Mouse (Mus musculus) G1E (cell line): ENCODE measurements around the gene Rab7. TPM values are rescaled to one million over a fixed set of nuclear protein-coding genes. Genes with fewer than 3 reads are reported as not detected.

Experiments
- ATAC-seq: 2 replicates; pipeline ENCODE4 v1.8.0; 2016; ENCODE audit warnings: mild to moderate bottlenecking; ENCODE audit not compliant: insufficient number of reproducible peaks, poor library complexity, low FRiP score, severe bottlenecking; ENCODE audit errors: extremely low read depth
- DNase-seq: peaks from one replicate; pipeline ENCODE4 v3.0.0; 2012; ENCODE audit warnings: low spot score
- H3K27me3 ChIP-seq: 2 replicates; pipeline ENCODE4 v1.6.1; 2012; ENCODE audit warnings: mild to moderate bottlenecking, low read length, inconsistent platforms; ENCODE audit not compliant: insufficient read depth
- H3K36me3 ChIP-seq: replicated peaks from 2 replicates; pipeline ENCODE3; 2012; ENCODE audit warnings: mild to moderate bottlenecking, inconsistent platforms
- H3K4me1 ChIP-seq: 2 replicates; pipeline ENCODE4 v1.6.1; 2012; ENCODE audit warnings: low read depth, low read length, inconsistent platforms, mixed read lengths; ENCODE audit not compliant: insufficient read depth
- H3K4me3 ChIP-seq: 2 replicates; pipeline ENCODE4 v1.5.1; 2012; ENCODE audit warnings: low read depth, mild to moderate bottlenecking, inconsistent platforms, low read length, moderate library complexity, mixed read lengths
- H3K9me3 ChIP-seq: replicated peaks from 2 replicates; pipeline ENCODE4 v1.6.1; 2012; ENCODE audit warnings: inconsistent platforms
- CTCF ChIP-seq: IDR thresholded peaks from 2 replicates; pipeline ENCODE4 v1.5.1; 2012; ENCODE audit warnings: low read depth, low read length, inconsistent platforms, mixed read lengths
- GATA1 ChIP-seq: IDR thresholded peaks from 2 replicates; pipeline ENCODE4 v1.6.1; 2012; ENCODE audit warnings: borderline replicate concordance, low read length, inconsistent platforms, mixed read lengths
- GATA2 ChIP-seq: IDR thresholded peaks from 2 replicates; pipeline ENCODE4 v1.6.1; 2012; ENCODE audit warnings: low read depth, low read length, inconsistent platforms, borderline replicate concordance
- POLR2AphosphoS5 ChIP-seq: IDR thresholded peaks from 2 replicates; pipeline ENCODE4 v1.6.1; 2012; ENCODE audit warnings: low read depth, low read length, inconsistent platforms; ENCODE audit not compliant: insufficient replicate concordance
- TAL1 ChIP-seq: conservative IDR thresholded peaks from 2 replicates; pipeline ENCODE4 v1.6.1; 2012; ENCODE audit warnings: low read depth, low read length, inconsistent platforms, mixed read lengths
- polyA plus RNA-seq: library from polyadenylated mRNA; stranded (reverse); fragments of >175 nt; gene quantifications from 2 replicates; pipeline ENCODE4 v1.2.3, GENCODE M21; 2012
- total RNA-seq, 2 experiments: library from RNA; stranded (forward) in 1 of 2; stranded (reverse) in 1 of 2; fragments of 200-1000 nt in 1 of 2; fragments of >200 nt in 1 of 2; fragmentation: Nextera tagmentation in 1 of 2; gene quantifications; 2 replicates each; pipeline ENCODE4 v1.2.3; 2014 to 2017

Rab7 gene
- total and polyA plus RNA-seq, 3 experiments, result 89.5 to 419 (median 101) TPM

DNA sequence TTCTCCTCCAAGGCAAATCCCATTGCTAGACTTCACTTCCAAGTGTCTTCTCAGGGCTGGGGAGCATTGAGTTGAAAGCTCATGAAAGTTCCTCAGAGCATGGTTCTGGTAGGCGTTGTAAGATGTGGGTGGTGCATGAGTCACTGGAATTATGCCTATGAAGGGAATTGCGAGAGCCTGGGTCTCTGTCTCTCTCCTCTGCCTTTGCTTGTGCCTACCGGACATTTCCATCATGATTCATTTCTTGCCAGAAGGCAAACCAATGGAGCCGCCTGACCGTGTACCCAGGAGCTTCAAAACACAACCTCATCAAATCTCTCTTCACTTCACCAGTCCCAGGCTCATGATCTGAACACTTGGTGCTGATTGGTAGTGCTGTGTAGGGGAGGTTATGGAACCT lies 11.8 kb upstream of the Rab7 start:
- ATAC-seq (no peak), DNase-seq (no peak)
- H3K4me3 ChIP-seq, result no peak overlapping the region
- peaks cover 59% of the 10 kb centered on the region for H3K27me3 ChIP-seq
- TF ChIP-seq GATA2 (no peak), GATA1 (no peak), TAL1 (no peak), POLR2AphosphoS5 (no peak), CTCF (no peak)
- peaks cover 5% of the 10 kb centered on the region; the same call in 1 of the 2 replicates for H3K4me1 ChIP-seq
- H3K9me3 ChIP-seq, result no peaks in the 10 kb centered on the region
- H3K36me3 ChIP-seq, result no peaks in the 10 kb centered on the region

DNA sequence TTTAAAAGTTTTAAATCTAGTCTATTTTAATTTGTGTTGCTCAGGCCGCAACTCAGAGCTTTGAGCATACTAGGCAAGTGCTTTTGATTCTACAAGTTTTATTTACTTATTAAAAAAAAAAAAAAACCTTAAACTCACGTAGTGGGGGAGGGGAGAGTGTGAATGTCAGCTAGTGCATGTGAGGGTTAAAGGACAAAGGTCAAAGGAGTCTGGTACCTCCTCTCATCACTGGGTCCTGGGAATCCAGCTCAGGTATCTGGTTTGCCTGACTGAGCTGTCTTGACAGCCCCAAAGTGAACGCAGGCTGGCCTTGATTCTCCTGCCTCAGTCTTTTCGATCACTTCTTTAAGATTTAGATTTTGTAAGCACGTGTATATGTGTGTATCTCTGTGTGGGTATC lies 10.6 kb upstream of the Rab7 start:
- H3K4me3 ChIP-seq, result no peak overlapping the region
- H3K9me3 ChIP-seq, result no peaks in the 10 kb centered on the region
- TF ChIP-seq GATA1, result no peak
- TF ChIP-seq CTCF, result no peak
- TF ChIP-seq POLR2AphosphoS5, result no peak
- no peak for TF ChIP-seq TAL1
- no peak for TF ChIP-seq GATA2
- DNase-seq, result no peak
- no peaks in the 10 kb centered on the region for H3K36me3 ChIP-seq
- peaks cover 61% of the 10 kb centered on the region for H3K27me3 ChIP-seq
- ATAC-seq, result no peak
- H3K4me1 ChIP-seq, result peaks cover 3% of the 10 kb centered on the region; the same call in 1 of the 2 replicates

DNA sequence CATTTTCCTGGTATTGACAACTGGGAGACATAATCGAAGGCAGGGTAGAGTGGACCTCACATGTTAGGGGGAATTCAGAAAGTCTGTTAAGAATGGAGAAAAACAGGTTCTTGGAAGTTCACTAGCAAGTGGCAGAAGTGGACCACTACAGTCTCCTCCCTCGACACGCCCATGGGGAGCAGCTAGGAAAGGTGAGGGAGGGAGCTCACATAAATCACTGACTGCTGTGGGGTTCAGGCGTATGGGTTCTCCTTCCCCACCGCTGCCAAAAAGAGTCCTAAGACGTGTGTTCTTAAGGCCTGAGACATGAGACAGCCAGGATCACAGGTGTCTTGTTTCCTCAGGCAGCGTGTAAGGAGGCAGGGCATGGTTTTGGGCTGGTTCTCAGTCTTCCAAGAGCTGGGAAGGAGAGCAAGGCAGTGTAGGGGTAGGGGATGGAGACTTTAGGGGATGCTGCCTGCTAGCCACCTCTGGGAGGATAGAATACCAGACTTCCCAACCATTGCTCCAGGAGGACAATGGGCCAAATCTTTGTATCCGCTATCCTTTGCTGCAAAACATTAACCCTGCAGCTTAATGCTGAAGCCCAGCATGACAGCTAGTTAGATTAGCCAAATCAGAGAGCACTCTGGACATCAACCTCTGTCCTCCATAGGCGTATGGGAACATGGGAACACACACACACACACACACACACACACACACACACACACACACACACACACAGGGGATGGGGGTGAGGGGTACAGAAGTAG lies 9.2 kb upstream of the Rab7 start:
- Histone ChIP-seq H3K9me3 (no peaks in the 10 kb centered on the region), H3K4me1 (no peaks in the 10 kb centered on the region; the same call in 1 of the 2 replicates), H3K36me3 (no peaks in the 10 kb centered on the region), H3K4me3 (no peak overlapping the region), H3K27me3 (peaks cover 57% of the 10 kb centered on the region)
- no peak for TF ChIP-seq TAL1
- DNase-seq, result no peak
- no peak for ATAC-seq

DNA sequence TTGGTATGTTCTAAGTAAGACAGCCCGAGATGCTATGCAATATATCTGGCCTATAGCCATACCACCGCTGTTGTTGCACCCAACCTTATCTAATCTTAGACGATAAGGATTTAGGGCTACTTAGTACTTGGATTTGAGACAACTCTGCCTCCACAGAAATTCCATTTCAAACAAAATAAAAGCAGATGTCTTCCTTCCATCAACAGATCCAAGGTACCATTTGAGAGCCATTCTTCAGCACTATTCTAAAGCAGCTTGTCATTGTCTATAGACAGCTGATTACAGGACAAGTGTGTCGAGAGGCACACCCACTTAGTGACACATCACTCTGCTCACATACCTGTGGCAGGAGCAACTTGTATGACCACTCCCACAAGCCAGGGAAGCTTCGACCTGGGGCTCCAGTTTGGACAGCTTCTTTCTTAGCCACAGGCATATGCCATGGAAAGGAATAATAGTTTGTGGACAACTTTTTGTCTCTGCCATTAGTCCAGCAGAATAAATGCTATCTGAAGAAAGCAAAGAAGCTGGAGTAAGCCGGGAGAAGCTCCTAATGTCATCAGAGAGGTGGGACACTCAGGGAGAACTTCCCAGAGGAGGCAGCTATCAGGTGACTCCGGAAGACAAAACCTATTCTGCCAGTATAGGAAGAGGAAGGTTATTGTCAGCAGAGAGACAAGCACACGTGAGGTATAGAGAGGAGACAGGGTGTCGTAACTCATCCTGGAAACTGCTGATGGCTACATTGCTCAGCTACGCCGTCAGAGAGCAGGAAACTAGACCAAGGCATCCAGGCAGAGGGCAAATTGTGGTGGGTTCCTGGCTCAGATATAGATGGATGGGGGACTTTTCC lies 8.4 kb upstream of the Rab7 start:
- ATAC-seq (no peak), DNase-seq (no peak)
- TF ChIP-seq GATA2, result no peak
- TF ChIP-seq GATA1, result no peak
- no peak for TF ChIP-seq CTCF
- TF ChIP-seq TAL1, result no peak
- no peak for TF ChIP-seq POLR2AphosphoS5

GRCm38 (mm10) chr6:88051206-88051605 lies 6.1 kb upstream of the Rab7 start:
- no peaks in the 10 kb centered on the region for H3K9me3 ChIP-seq
- H3K36me3 ChIP-seq, result no peaks in the 10 kb centered on the region
- TF ChIP-seq CTCF, result no peak
- no peak for TF ChIP-seq TAL1
- ATAC-seq (no peak), DNase-seq (no peak)
- peaks cover 39% of the 10 kb centered on the region for H3K27me3 ChIP-seq
- H3K4me1 ChIP-seq, result peaks cover 19% of the 10 kb centered on the region
- no peak overlapping the region for H3K4me3 ChIP-seq

More for the DNA sequence above, 8.4 kb upstream of the Rab7 start:
- Histone ChIP-seq H3K27me3 (peaks cover 57% of the 10 kb centered on the region), H3K9me3 (no peaks in the 10 kb centered on the region), H3K4me1 (peaks cover 7% of the 10 kb centered on the region), H3K4me3 (no peak overlapping the region), H3K36me3 (no peaks in the 10 kb centered on the region)

DNA sequence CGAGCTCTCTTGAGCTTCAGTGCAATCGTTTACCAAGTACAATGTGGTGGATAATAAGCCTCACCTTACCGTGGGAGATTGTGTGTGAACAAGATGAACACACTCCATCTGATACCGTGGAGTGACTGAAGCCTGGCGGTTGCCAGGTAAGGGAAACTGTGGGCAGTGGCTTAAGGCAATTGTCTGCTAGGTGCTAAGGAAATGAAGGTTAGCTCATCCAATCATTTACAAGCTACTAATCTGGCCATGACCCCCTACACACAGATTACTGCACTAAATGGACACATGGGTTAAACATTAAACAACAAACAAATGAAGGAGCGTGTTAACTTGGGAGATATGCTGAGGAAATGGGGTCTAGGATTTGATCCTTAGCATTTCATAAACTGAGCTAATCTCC lies 3.9 kb upstream of the Rab7 start:
- DNase-seq (no peak), ATAC-seq (no peak)
- peaks cover 25% of the 10 kb centered on the region for H3K27me3 ChIP-seq
- H3K4me3 ChIP-seq, result no peak overlapping the region
- H3K9me3 ChIP-seq, result no peaks in the 10 kb centered on the region
- H3K4me1 ChIP-seq, result peaks cover 30% of the 10 kb centered on the region
- no peaks in the 10 kb centered on the region for H3K36me3 ChIP-seq
- TF ChIP-seq TAL1 (no peak), CTCF (no peak), GATA2 (no peak), POLR2AphosphoS5 (no peak), GATA1 (no peak)
